Mouse (Mus musculus) stomach, postnatal 0 days (tissue): Measurements from ENCODE around the gene Dpf3. TPM values are rescaled to one million over a fixed set of nuclear protein-coding genes. Genes with fewer than 3 reads are reported as not detected.

ENCODE experiments used
- ATAC-seq: fragments of 200-750 bp; cut with Nextera tagmentation; 2 replicates; pipeline ENCODE4 v1.8.0; 2017; ENCODE audit not compliant: low FRiP score, low TSS enrichment
- DNase-seq: peaks from one replicate; pipeline ENCODE4 v3.0.0-alpha.2; 2016; ENCODE audit warnings: low spot score
- H3K27ac ChIP-seq: fragments of 300-500 bp; sonication (generic); replicated peaks from 2 replicates; pipeline ENCODE4 v1.5.1; 2014; ENCODE audit warnings: mild to moderate bottlenecking, control low read depth
- H3K27me3 ChIP-seq: fragments of 300-500 bp; sonication (generic); 2 replicates; pipeline ENCODE4 v1.6.1; 2014; ENCODE audit warnings: low read length; ENCODE audit not compliant: control insufficient read depth, insufficient read depth
- H3K36me3 ChIP-seq: fragments of 300-500 bp; sonication (generic); 2 replicates; pipeline ENCODE4 v1.6.1; 2014; ENCODE audit warnings: low read length, mixed read lengths; ENCODE audit not compliant: control insufficient read depth, insufficient read depth
- H3K4me1 ChIP-seq: fragments of 300-500 bp; sonication (generic); replicated peaks from 2 replicates; pipeline ENCODE4 v1.6.1; 2014; ENCODE audit warnings: antibody characterized with exemption; ENCODE audit not compliant: control insufficient read depth, insufficient read depth
- H3K4me2 ChIP-seq: fragments of 300-500 bp; sonication (generic); replicated peaks from 2 replicates; pipeline ENCODE4 v1.6.1; 2014; ENCODE audit warnings: low read depth, mild to moderate bottlenecking, control low read depth, moderate library complexity
- H3K4me3 ChIP-seq: fragments of 300-500 bp; sonication (generic); 2 replicates; pipeline ENCODE4 v1.5.1; 2014; ENCODE audit warnings: low read depth, low read length, control low read depth
- H3K9ac ChIP-seq: fragments of 300-500 bp; sonication (generic); 2 replicates; pipeline ENCODE4 v1.6.1; 2014; ENCODE audit warnings: mild to moderate bottlenecking, low read length, control low read depth, mixed read lengths
- H3K9me3 ChIP-seq: fragments of 300-500 bp; sonication (generic); 2 replicates; pipeline ENCODE4 v1.6.1; 2016; ENCODE audit warnings: low read length; ENCODE audit not compliant: control insufficient read depth
- CTCF ChIP-seq: IDR thresholded peaks from 2 replicates; pipeline ENCODE4 v1.5.1; 2016; ENCODE audit warnings: antibody characterized with exemption, low read depth, mild to moderate bottlenecking, moderate library complexity
- EP300 ChIP-seq: optimal IDR thresholded peaks from 2 replicates; pipeline ENCODE3; 2016; ENCODE audit warnings: antibody characterized with exemption
- WGBS: fragments of 180-500 bp; shearing (Covaris S2); extraction: QIAGEN DNeasy Blood & Tissue Kit; methylation state at CpG from one replicate; pipeline ENCODE4 v1.1.7; 2014; 5-methylcytosine and 5-hydroxymethylcytosine counted together
- polyA plus RNA-seq: library from polyadenylated mRNA; unstranded; fragments of >200 nt; fragmentation: Nextera tagmentation; extraction: Ambion mirVana; gene quantifications from 2 replicates; pipeline ENCODE4 v1.2.1, GENCODE M21; 2015

Gene Dpf3
- polyA plus RNA-seq, 1 experiment from 2014 or later: 3.0 TPM

DNA sequence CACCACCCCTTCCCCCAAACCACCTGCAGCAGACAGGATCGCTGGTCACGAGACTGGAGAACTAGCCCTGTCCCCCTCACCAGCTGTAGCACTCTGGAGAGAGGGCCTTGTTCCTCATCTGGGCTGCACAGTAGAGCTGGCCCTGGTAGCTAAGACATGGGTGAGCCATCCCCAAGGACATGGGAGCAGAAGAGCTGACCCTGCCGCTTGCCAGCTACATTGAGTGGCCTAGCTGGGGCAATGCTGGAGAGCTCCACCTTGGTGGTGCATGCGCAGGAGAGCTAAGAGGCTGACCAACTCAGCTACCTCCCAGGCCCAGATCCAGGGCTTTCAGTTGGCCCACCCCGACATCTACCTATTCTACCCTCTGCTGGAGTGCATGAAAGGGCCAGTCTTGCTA, 67.2 kb downstream of the Dpf3 start:
- H3K9ac ChIP-seq: no peak overlapping the region
- H3K27ac ChIP-seq: no peak overlapping the region
- H3K36me3 ChIP-seq: no peaks in the 10 kb centered on the region
- no peak for ATAC-seq
- no peaks in the 10 kb centered on the region for H3K27me3 ChIP-seq
- TF ChIP-seq EP300 (no peak), CTCF (no peak)
- no peaks in the 10 kb centered on the region for H3K9me3 ChIP-seq
- WGBS: 94% methylated on average over 5 of the region's 5 CpGs
- no peaks in the 10 kb centered on the region for H3K4me1 ChIP-seq
- no peak overlapping the region for H3K4me2 ChIP-seq
- no peak overlapping the region for H3K4me3 ChIP-seq
- DNase-seq: no peak

DNA sequence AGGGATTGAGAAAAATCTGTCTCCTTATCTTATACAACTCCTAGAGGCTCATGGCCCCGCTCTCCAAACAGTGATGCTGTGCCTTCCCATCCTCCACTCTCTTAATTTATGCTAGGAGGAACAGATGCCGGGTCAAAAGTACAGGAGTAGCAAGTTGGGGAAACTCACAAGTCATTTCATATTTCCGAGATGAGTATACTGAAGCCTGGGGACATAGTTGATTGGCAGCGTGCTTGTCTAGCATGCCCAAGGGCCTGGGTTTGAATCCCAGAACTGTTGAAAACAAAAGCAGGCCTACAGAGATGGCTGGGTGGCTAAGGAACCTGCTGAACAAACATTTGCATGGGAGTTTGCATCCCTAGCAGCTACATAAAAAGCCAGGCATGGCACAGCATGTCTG, 72.3 kb downstream of the Dpf3 start:
- Histone ChIP-seq H3K36me3 (no peaks in the 10 kb centered on the region), H3K4me1 (no peaks in the 10 kb centered on the region), H3K9me3 (no peaks in the 10 kb centered on the region), H3K9ac (no peak overlapping the region), H3K27ac (no peak overlapping the region), H3K27me3 (no peaks in the 10 kb centered on the region), H3K4me2 (no peak overlapping the region), H3K4me3 (no peak overlapping the region)
- ATAC-seq (no peak), DNase-seq (no peak)
- TF ChIP-seq EP300 (no peak), CTCF (no peak)
- 59% methylated on average over 4 of the region's 4 CpGs for WGBS

DNA sequence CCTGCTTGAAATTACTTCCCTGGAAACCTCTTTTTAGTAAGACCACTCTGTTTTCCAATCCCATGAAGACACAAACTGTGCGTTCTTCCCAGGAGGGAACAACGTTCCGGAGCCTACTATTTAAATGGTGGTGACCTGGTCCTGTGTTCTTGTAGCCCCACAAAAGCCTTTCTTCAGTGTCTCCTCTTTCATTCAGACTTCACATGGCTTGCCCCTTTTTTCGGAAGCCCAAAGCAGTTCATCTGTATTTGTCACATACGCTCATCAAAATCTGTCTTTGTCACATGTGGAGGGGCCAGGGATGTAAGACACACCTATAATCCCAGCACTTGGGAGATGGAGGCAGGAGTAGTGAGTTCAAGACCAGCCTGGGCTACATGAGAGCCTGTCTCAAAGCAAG, 73.8 kb downstream of the Dpf3 start:
- Histone ChIP-seq H3K4me1 (no peaks in the 10 kb centered on the region), H3K36me3 (no peaks in the 10 kb centered on the region), H3K27ac (no peak overlapping the region), H3K9me3 (no peaks in the 10 kb centered on the region), H3K4me3 (no peak overlapping the region), H3K27me3 (no peaks in the 10 kb centered on the region), H3K4me2 (no peak overlapping the region), H3K9ac (no peak overlapping the region)
- no peak for DNase-seq
- WGBS: 91% methylated on average over 5 of the region's 5 CpGs
- TF ChIP-seq CTCF (no peak), EP300 (no peak)
- no peak for ATAC-seq

DNA sequence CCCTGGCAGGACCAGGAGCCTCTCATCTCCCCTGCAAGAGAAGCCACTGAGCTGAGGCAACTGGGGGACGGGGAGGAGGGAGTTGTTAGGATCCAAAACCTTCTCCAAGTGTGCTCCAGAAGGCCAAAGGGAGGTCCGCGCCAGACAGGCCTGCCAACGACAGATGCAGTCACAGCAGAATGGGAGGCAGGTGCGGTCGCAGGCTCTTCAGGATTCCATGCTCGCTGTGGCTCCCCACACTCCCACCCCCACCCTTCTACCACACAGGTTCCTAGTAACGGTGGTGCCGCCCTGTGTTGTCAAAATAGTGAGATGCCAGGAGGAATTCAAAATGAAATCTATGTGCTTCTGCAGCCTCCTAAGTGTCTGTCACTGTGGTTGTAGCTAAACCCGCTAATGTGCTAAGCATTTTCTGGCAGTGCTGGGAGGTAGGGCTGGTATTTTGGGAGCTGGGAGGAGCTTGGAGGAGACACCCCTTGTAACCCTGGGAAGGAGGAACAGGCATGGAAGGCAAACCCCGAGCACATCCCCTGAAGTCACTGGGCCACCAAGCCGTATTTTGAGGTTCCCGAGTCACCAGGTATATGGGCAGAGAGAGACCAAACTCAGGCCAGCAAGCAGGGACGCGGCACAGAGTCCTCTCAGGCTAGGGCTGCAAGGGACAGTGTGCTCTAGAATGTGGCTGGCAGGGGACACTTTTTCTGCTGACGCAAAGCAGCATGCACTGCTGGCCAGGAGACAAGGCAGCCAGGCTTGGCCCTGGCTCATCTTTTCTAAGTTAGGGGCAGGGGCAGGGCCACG, 75.6 kb downstream of the Dpf3 start:
- Histone ChIP-seq H3K4me1 (no peaks in the 10 kb centered on the region), H3K9ac (no peak overlapping the region), H3K27me3 (no peaks in the 10 kb centered on the region), H3K4me3 (no peak overlapping the region), H3K9me3 (no peaks in the 10 kb centered on the region), H3K27ac (no peak overlapping the region), H3K4me2 (no peak overlapping the region), H3K36me3 (no peaks in the 10 kb centered on the region)
- DNase-seq (no peak), ATAC-seq (no peak)
- no peak for TF ChIP-seq CTCF
- no peak for TF ChIP-seq EP300
- 44% methylated on average over 17 of the region's 17 CpGs for WGBS

DNA sequence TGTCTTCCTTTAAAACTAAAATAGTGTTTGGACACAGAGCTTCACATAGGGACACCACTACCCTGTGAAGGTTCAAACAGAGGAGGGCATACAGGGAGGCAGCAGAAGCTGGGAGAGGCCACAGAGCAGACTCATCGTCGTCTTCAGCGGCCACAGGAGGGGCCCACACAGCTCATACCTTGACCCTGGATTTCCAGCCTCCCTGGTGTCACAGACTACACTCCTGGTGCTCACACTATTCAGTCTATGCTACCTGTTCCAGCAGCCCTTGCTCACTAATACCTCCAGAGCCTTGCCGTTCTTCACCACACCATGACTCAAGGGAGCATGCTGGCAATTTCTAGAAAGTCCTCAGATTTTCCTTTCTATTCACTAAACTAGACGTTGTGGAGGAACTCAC, 76.5 kb downstream of the Dpf3 start:
- Histone ChIP-seq H3K4me3 (no peak overlapping the region), H3K36me3 (no peaks in the 10 kb centered on the region), H3K27me3 (no peaks in the 10 kb centered on the region), H3K9ac (no peak overlapping the region), H3K27ac (no peak overlapping the region), H3K4me2 (no peak overlapping the region), H3K4me1 (no peaks in the 10 kb centered on the region), H3K9me3 (no peaks in the 10 kb centered on the region)
- WGBS: 58% methylated on average over 5 of the region's 5 CpGs
- ATAC-seq (no peak), DNase-seq (no peak)
- TF ChIP-seq CTCF: no peak

DNA sequence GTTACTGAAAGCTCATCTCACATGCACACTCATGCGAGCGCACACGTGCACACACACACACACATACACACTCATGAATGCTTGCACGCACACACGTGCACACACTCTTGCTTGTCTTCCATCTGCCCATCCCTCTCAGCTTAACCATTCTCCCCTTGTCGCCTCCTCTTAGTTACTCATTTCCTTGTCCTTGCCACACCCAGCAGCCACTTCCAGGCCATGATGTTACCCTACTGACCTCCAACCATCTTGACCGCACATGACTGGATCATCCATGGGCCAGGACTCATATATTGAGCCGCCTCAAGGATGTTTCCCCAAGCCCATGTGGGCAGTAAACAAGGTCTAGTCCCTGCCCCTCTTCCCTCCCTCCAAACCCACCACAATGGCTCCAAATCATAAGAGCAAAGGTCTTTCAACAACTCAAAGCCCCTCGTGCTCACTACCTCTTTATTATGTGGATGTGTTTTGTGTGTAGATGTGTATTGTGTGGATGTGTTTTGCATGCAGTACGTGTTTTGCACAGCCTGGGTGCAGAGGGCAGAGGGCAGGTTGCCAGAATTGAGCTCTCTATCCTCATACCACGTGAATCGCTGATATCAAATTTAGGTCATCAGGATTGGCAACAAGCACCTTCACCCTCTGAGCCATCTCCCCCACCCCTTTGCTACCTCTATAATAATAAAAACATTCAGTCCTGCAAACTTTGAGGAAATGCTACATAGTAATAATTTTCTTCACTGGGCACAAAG, 82.0 kb downstream of the Dpf3 start:
- DNase-seq: no peak
- Histone ChIP-seq H3K9ac (no peak overlapping the region), H3K9me3 (no peaks in the 10 kb centered on the region), H3K4me2 (no peak overlapping the region), H3K4me1 (no peaks in the 10 kb centered on the region), H3K4me3 (no peak overlapping the region), H3K27ac (no peak overlapping the region), H3K27me3 (no peaks in the 10 kb centered on the region), H3K36me3 (no peaks in the 10 kb centered on the region)
- WGBS: 86% methylated on average over 12 of the region's 12 CpGs
- no peak for TF ChIP-seq CTCF
- ATAC-seq: no peak
